Mouse (Mus musculus): ENCODE data around the gene Krt76. TPM values are rescaled to one million over a fixed set of nuclear protein-coding genes. Genes with fewer than 3 reads are reported as not detected.

Gene Krt76
- total and polyA plus RNA-seq, 3 experiments, result not detected

GRCm38 (mm10) chr15:101929666-101930065 is 36.9 kb upstream of the Krt76 start:
- no peaks in the 10 kb centered on the region for H3K79me2 ChIP-seq (replicated peaks; ENCODE audit: control insufficient read depth, extremely low read depth, insufficient read depth, poor library complexity, severe bottlenecking)
- peaks cover 2 to 3% of the 10 kb centered on the region in 2 experiments; a peak in 1 of 4 replicates for H3K4me1 ChIP-seq (ENCODE audit: control insufficient read depth in 1 of 2, insufficient read depth in 2 of 2)
- H3K36me3 ChIP-seq (replicated peaks in 1 of 2; ENCODE audit: control insufficient read depth in 1 of 2, insufficient read depth in 1 of 2, low read length in 1 of 2), result no peaks in the 10 kb centered on the region
- no peaks in the 10 kb centered on the region for H3K9me3 ChIP-seq (replicated peaks; ENCODE audit: low read length)
- H3K27ac ChIP-seq (ENCODE audit: insufficient read depth, low read depth), result no peak overlapping the region
- TF ChIP-seq RAD21 (IDR thresholded peaks at IDR 0.05; ENCODE audit: low read depth, low read length) (no peak), MAZ (IDR thresholded peaks at IDR 0.05; ENCODE audit: low read depth, low read length) (no peak), POLR2AphosphoS2 (IDR thresholded peaks at IDR 0.05; ENCODE audit: low read depth, low read length) (no peak), MEF2A (IDR thresholded peaks at IDR 0.05; ENCODE audit: borderline replicate concordance, low read depth, low read length) (no peak), ETS1 (conservative IDR thresholded peaks at IDR 0.05; ENCODE audit: low read depth, low read length) (no peak), CTCF (conservative IDR thresholded peaks at IDR 0.05 in 1 of 2, IDR thresholded peaks at IDR 0.05 in 1 of 2; ENCODE audit: low read depth in 2 of 2, low read length in 2 of 2) (no peak), JUN (IDR thresholded peaks at IDR 0.05; ENCODE audit: insufficient read depth, low read depth, low read length) (no peak), EP300 (IDR thresholded peaks at IDR 0.05; ENCODE audit: low read length) (no peak), PAX5 (IDR thresholded peaks at IDR 0.05; ENCODE audit: low read length) (no peak), ELF1 (IDR thresholded peaks at IDR 0.05; ENCODE audit: low read depth, low read length) (no peak), POLR2A (IDR thresholded peaks at IDR 0.05; ENCODE audit: low read depth, low read length) (no peak), SMC3 (IDR thresholded peaks at IDR 0.05; ENCODE audit: low read depth, low read length) (no peak), BHLHE40 (IDR thresholded peaks at IDR 0.05; ENCODE audit: low read depth, low read length) (no peak), CHD2 (IDR thresholded peaks at IDR 0.05; ENCODE audit: low read length) (no peak), JUND (conservative IDR thresholded peaks at IDR 0.05; ENCODE audit: low read depth, low read length) (no peak), TCF12 (IDR thresholded peaks at IDR 0.05; ENCODE audit: low read depth, low read length) (no peak)
- H3K27me3 ChIP-seq (replicated peaks), result peaks cover 97% of the 10 kb centered on the region
- DNase-seq (ENCODE audit: extremely low read depth), result no peak
- H3K9ac ChIP-seq (ENCODE audit: insufficient read depth, low read depth), result no peak overlapping the region
- H3K4me3 ChIP-seq (replicated peaks in 1 of 3; ENCODE audit: low read depth in 2 of 3, low read length in 2 of 3, poor library complexity in 1 of 3), result no peak overlapping the region
- in situ Hi-C loops (cut with MboI; ENCODE audit: low pct_ligation_motif_present, low pct_unique_long_range_greater_than_20kb, low sequenced_read_pairs), result no loop called here
- dilution Hi-C loops (cut with MboI; ENCODE audit: extremely low pct_ligation_motif_present, extremely low pct_unique_long_range_greater_than_20kb, low sequenced_read_pairs), result no loop called here
- no peak overlapping the region for H3K4me2 ChIP-seq (ENCODE audit: insufficient read depth, low read depth, poor library complexity, severe bottlenecking)

- no peaks in the 10 kb centered on the region for H3K79me2 ChIP-seq (replicated peaks; ENCODE audit: control insufficient read depth, extremely low read depth, insufficient read depth, poor library complexity, severe bottlenecking)
- no peak for DNase-seq (ENCODE audit: extremely low read depth)
- H3K4me3 ChIP-seq (replicated peaks in 1 of 3; ENCODE audit: low read depth in 2 of 3, low read length in 2 of 3, poor library complexity in 1 of 3), result no peak overlapping the region
- no peak overlapping the region for H3K9ac ChIP-seq (ENCODE audit: insufficient read depth, low read depth)
- peaks cover 2 to 3% of the 10 kb centered on the region in 2 experiments; a peak in 1 of 4 replicates for H3K4me1 ChIP-seq (ENCODE audit: control insufficient read depth in 1 of 2, insufficient read depth in 2 of 2)
- H3K36me3 ChIP-seq (replicated peaks in 1 of 2; ENCODE audit: control insufficient read depth in 1 of 2, insufficient read depth in 1 of 2, low read length in 1 of 2), result no peaks in the 10 kb centered on the region
- in situ Hi-C loops (cut with MboI; ENCODE audit: low pct_ligation_motif_present, low pct_unique_long_range_greater_than_20kb, low sequenced_read_pairs) (no loop called here), dilution Hi-C loops (cut with MboI; ENCODE audit: extremely low pct_ligation_motif_present, extremely low pct_unique_long_range_greater_than_20kb, low sequenced_read_pairs) (no loop called here)
- H3K9me3 ChIP-seq (replicated peaks; ENCODE audit: low read length), result no peaks in the 10 kb centered on the region
- TF ChIP-seq JUN (IDR thresholded peaks at IDR 0.05; ENCODE audit: insufficient read depth, low read depth, low read length) (no peak), MEF2A (IDR thresholded peaks at IDR 0.05; ENCODE audit: borderline replicate concordance, low read depth, low read length) (no peak), EP300 (IDR thresholded peaks at IDR 0.05; ENCODE audit: low read length) (no peak), JUND (conservative IDR thresholded peaks at IDR 0.05; ENCODE audit: low read depth, low read length) (no peak)
- H3K4me2 ChIP-seq (ENCODE audit: insufficient read depth, low read depth, poor library complexity, severe bottlenecking), result no peak overlapping the region
- H3K27me3 ChIP-seq (replicated peaks), result peaks cover 98% of the 10 kb centered on the region
- no peak overlapping the region for H3K27ac ChIP-seq (ENCODE audit: insufficient read depth, low read depth)
These were observed 36.4 kb upstream of the Krt76 start for GRCm38 (mm10) chr15:101929087-101929486.
